Mouse (Mus musculus): ENCODE data around the gene Fam167b. TPM values are rescaled to one million over a fixed set of nuclear protein-coding genes. Genes with fewer than 3 reads are reported as not detected.
"Not testable (repeated sequence)": the region's sequence is repeated elsewhere in the genome, so short reads cannot be mapped to it uniquely, and the experiment has no call there.

The Fam167b gene
- total RNA-seq, 2 experiments from 2014 or later: 0.51 to 0.74 TPM

DNA sequence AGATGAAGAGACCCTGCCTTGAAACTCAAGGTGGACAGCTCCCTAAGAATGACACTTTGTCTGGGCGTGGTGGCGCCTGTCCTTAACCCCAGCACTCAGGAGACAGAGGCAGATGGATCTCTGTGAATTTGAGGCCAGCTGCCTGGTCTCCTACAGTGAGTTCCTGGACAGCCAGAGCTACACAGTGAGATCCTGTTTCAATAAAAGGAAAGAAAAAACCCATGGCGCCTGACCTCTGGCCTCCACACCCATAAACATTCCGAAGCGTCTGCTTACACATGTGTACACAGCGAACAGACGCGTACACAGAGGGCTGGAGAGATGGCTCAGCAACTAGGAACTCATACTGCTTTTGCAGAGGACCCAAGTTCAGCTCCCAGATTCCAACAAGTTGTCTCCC lies 14.6 kb downstream of the Fam167b start:
- no peak for DNase-seq (ENCODE audit: low spot score in 2 of 2)

DNA sequence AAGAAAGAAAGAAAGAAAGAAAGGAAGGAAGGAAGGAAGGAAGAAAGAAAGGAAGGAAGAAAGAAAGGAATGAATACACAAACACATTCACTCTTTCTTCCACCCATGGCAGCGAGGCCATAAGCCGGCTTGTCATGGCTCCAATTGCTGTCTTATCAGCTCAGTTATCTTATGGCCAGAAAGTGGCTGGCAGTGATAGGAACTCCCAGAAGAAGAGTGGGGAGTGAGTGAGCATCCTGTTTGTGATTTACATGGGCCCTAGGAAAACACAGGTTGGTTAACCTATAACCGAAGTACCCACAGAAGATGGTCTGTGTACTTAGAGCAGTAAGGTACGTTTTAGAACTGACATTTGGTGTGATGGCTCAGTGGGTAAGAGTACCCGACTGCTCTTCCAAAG lies 17.2 kb downstream of the Fam167b start:
- DNase-seq (ENCODE audit: low spot score in 2 of 2): no peak

DNA sequence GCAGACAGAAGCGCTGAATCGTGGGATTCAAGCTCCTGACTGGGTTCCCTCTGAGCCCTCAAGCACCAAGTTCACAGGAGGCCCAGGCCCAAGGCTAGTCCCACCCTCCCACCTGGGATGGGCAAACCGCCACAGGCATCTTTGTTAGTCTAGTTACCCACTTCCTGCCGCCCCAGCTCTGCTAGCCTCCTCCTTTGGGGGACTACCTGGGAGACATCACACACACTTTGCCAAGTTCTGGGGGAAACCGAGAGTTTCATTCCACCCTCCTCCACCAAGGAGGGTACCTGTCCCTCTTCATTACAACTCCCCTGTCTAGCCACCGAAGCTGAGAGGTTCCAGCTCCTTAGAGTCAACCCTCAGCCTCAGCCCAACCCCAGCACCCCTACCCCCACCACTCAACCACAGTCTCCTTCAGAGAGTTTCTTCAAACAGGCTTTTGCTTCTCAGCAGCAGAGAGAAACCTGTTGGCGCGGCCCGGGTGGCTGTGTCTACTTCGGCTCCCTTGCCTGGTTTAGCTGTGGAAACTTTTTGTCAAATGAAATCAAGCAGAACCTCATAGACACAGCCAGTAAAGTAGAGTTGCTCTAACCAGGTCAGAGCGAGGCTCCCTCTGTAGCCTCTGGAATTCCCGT lies 19.9 kb downstream of the Fam167b start:
- no peak for DNase-seq (ENCODE audit: low spot score in 2 of 2)

DNA sequence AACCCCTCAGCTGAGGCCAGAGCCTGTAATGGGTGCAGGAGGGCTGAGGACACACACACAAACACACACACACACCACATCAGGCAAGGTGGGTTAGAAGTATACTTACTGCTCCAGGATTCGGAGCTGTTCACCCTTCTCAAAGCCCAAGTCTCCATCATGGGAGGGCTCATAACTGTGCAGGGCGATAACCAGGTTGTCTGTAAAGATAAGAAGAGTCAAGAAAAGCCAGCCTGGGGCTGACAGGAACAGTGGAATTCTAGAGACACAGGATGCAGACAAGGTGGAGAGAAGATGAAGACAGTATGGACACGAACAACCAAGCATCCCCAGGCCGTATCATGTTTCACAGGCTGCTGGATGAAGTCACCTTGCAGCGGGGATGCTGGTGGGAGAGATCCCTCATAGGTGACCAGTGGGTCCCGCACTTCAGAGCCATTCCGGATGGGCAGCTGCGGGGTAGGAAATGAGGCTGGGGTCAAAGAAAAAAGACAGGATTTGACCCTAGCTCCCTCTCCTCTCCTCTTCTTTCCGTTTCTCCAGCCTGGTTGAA lies 21.0 kb downstream of the Fam167b start:
- no peak for DNase-seq (ENCODE audit: low spot score in 2 of 2)

DNA sequence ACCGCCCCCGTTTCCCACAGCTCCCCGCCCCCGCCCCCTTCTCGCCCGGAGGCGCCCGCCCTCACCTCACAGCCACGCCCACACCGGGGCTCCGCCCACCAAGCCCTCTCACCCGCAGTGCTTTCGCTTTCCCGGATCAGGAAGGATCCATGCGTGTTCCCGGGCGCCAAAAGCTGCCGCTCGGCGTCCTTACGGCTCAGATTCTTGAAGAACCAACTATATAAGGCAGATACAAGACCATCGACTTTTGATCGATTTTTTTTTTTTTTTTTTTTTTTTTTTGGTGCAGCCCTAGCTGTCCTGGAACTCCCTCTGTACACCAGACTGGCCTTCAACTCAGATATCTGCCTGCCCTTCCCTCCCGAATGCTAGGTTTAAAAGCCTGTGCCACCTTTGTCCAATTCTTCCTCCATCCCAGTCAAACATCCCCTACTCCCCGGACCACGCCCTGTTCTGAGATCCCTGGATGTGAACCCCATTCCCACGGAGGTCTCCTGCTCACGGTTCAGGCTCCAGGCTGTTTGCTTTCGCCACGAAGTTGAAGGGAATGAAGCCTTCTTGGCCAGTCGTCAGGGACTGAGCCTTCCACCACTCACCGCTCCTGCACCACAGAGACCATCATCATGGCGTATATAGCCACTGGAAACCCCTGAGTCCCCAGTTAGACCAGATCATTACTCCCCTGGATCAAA lies 21.7 kb downstream of the Fam167b start:
- DNase-seq (ENCODE audit: low spot score in 2 of 2): peak; percentile 70 to 84

DNA sequence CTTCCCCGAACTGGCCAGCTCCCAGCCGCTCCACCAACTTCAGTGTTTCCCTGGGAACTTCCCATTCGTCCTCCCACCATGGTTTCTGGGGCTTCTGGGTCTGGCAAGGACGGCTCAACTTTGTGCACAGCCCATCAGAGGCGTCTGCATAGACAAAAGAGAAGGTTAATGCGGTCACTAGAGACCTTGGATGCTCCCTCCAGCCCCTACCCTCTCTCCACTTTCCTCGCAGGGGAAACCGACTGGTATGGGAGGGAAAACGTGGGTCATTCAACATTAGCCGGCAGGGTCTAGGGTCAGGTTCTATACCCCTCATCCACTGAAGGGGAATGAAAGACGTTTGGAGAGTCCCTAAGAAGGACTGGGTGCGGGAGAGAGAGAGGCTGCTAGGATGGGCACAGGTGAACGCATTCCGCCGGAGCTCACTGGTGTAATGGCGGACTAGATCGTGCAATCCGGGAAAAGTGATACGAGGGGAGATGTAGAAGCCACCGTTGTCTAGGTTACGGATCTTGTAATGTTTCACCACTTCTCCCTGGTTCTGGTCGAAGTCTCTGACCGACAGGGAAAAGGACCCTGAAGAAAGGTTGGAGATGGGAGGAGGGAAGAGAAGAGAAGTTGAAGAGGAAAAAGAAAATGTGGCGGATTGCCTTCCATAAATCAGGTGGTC lies 22.4 kb downstream of the Fam167b start:
- peak in 1 of 2 experiments; percentile 15 for DNase-seq (ENCODE audit: low spot score in 2 of 2)

DNA sequence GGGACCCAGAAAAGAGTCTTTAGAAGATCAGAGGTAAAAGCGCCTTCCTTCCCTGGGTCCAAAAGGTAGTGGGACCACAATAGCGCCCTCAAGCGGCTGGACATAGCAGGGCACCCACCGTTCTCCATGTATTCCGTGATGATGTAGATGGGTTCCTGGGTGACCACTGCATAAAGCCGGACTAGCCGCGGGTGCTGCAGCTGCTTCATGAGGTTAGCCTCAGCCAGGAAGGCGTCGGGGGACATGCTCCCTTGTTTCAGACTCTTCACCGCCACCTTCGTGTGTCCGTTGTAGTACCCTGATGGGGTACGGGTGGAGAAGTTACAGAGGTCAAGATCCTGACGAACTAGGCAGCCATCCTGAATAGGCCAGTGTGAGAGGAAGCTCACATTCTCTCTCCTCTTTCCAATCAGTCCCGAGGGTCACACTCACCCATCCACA lies 22.9 kb downstream of the Fam167b start:
- DNase-seq (ENCODE audit: low spot score in 2 of 2): peak in 1 of 2 experiments; percentile 54

DNA sequence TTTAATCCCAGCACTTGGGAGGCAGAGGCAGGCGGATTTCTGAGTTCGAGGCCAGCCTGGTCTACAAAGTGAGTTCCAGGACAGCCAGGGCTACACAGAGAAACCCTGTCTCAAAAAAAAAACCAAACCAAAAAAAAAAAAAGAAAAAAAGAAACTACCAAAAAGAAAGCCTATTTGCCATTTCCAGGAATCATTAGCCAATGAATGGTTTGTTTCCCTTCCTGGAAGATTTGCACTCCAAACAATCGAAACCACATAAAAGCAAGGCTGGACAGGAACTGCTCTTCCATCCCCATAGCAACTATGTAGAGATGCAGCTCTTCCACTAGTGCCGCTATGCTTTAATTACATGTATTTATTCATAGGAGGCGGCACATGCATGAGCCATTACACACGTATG lies 23.8 kb downstream of the Fam167b start:
- not testable (repeated sequence) for DNase-seq (ENCODE audit: low spot score in 2 of 2)

DNA sequence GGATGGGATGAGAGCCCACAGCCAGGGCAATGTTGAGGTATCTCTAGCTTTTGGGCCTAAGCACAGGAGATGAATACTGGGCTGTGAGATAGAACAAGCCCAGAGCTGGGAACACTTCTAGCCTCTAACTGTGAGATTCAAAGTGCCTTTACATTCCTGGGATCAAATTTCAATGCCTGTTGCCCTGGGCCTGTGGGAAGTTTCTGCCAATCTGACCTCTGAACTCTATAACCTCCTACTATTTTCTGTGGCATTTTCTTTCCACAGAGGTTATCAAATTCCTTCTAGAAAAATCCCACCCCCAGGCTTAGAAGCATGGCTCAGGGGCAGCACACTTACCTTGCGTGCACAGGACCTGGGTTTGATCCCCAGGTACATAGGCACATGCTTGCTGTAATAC lies 28.1 kb downstream of the Fam167b start:
- no peak for DNase-seq (ENCODE audit: low spot score in 2 of 2)

DNA sequence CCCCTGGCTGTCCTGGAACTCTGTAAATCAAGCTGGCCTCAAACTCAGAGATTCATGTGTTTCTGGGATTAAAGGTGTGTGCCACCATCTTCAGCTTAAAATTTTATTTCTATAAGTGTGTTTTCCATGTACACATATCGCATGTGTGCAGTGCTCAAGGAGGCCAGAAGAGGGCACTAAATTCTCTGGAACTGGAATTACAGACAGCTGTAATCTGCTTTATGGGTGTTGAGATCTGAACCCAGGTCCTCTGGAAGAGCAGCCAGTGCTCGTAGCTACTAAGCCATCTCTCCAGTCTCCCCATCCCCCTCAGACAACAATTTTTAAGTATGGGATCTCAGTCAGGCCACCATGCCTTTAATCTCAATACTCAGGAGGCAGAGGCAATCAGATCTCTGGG lies 29.0 kb downstream of the Fam167b start:
- no peak for DNase-seq (ENCODE audit: low spot score in 2 of 2)

DNA sequence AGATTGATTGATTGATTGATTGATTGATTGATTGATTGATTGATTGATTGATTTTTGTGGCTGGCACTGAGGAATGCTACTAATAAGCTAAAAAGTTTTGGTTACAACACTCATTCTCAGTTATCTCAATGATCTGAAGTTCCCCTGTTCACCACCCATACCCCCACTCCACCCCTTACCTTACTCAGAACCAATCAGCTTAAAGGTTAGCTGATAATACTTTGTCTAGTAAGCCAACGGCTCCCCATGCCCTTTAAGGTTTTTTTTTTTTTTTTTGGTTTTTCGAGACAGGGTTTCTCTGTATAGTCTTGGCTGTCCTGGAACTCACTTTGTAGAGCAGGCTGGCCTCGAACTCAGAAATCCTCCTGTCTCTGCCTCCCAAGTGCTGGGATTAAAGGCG lies 30.7 kb downstream of the Fam167b start:
- DNase-seq (ENCODE audit: low spot score in 2 of 2): not testable (repeated sequence)

DNA sequence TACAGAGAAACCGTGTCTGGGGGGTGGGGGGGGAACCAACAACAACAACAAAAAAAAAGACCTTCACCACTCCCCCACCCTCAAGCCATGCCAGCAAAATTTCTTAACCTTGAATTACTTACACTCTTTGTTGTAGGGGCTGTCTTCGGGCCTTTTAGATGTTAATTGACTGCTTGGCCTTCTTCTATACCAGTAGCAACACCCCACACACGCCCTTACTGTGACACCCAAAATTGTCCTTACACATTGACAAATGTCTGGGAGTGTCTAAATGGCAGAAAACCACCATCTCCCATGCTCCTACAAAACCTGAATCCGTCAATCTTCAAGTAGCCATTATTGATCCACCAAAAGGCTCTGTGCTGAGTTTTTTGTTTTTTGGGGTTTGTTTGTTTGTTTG lies 34.2 kb downstream of the Fam167b start:
- no peak for DNase-seq (ENCODE audit: low spot score in 2 of 2)

DNA sequence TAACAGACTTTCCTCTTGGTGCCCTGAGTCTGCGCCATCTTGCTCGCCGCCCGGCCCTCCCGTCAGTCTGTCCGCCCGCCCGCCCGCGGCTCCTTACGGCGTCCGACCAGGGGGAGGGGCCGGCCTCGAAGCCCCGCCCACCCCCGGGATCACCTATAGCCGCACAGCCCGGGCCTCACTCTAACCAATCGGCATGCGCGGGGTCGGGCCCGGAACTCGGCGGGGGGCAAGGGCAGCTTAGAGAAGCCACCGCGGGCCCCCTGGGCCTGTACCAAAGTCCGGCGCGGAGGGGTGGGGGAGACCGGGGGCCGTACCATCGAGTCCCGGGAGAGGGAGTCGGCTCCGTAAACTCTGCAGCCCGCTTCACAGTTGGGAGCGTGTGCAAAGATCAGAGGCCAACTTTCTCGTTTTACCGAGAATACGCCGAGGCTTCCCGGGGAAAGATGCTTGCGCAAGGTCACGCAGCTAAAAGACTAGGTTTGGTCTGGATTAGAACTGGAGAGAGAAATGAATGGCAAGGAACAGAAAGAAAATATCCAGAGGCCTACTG lies 35.7 kb downstream of the Fam167b start, which contains the start of gene Hdac1:
Gene Hdac1 (minus strand): TSS at position 122 of the 550 bp plus-strand sequence.
- DNase-seq (ENCODE audit: low spot score in 2 of 2): peak; percentile 89 to 96

DNA sequence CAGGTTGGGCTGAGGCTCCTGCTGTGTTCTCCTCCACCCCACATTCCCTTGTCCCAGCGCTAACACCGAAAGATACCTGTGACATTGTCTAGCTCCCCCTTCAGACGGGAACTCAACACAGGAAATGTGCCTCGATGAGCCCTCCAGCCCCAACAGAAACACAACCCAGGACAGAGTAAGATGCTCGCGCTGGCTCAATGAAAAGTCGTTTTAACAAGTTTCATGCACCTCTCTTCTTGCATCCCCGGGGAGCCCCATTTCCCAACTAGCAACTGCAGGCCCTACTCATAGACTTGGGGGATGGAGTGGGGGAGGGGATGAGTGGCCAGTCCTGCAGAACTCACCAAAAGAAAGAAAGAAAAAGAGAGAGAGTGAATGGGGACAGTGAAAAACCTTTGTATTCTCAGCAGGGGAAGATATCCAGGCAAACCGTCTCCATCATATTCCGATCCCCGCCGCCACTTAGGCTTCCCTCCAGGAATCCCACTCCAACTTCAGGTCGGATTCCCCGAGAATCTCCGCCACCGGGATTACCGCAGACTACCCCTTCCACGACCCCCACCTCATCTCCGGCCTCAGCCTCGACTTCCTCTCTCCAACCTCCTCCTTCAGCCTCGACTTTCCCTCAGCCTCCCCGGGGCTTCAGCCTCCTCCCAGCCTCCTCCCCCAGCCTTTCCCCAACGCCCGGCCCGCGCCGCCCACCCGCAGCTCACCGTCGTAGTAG lies 36.3 kb downstream of the Fam167b start:
- DNase-seq (ENCODE audit: low spot score in 2 of 2): no peak

DNA sequence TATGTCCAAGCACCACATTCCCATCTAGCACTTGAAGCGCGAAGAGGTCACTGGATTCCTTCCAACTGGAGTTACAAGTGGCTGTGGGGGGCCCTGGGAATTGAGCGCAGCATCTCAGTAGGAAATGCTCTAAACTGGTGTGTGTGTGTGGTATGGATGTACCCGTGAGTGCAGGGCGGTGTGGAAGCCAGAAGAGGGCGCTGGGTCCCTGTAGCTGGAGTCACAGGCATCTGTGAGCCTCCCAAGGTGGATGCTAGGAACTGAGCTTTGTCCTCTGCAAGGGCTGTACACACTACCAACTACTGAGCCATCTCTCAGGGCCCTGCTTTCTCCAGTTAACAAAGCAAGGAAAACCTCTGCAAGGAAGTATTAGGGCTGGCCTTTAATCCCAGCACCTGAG lies 38.3 kb downstream of the Fam167b start:
- DNase-seq (ENCODE audit: low spot score in 2 of 2): peak in 1 of 2 experiments; percentile 13

DNA sequence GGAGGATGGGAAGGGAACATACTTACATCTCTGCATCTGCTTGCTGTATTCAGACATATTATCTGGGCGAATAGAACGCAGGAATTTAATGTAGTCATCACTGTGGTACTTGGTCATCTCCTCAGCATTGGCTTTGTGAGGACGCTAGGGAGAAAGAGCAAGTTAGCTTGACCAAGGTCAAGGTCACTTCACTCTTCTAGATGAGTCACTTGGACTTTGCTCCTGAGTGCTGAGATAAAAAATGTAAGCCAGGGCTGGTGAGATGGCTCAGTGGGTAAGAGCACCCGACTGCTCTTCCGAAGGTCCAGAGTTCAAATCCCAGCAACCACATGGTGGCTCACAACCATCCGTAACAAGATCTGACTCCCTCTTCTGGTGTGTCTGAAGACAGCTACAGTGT lies 49.4 kb downstream of the Fam167b start:
- not testable (repeated sequence) for DNase-seq (ENCODE audit: low spot score in 2 of 2)

Small RNA genes within 50 kb of the gene (microRNA-seq; reads per million reads assigned to microRNA genes)
- 0 reads per million in 2 experiments for gene Mir8119

Other genes starting within 250 kb of the Fam167b start
- gene Rbbp4, start 243.2 kb downstream of the Fam167b start, total RNA-seq (2021): 100 to 1,000 TPM; 124 to 134 TPM
- gene Zbtb8os, start 242.9 kb downstream of the Fam167b start, total RNA-seq (2021): 10 to 100 TPM; 27.4 to 31.6 TPM
- gene Zbtb8a, start 200.4 kb downstream of the Fam167b start, total RNA-seq (2021): 1 to 10 TPM; 3.2 to 3.5 TPM
- 1 to 10 TPM; 5.3 to 6.0 TPM for gene Zbtb8b, start 137.7 kb downstream of the Fam167b start, total RNA-seq (2021)
- gene Bsdc1, start 117.0 kb downstream of the Fam167b start, total RNA-seq (2021): 10 to 100 TPM; 63.0 to 63.5 TPM
- not detected for gene Tssk3, start 87.5 kb downstream of the Fam167b start, total RNA-seq (2021)
- not detected for gene Fam229a, start 87.4 kb downstream of the Fam167b start, total RNA-seq (2021)
- 10 to 100 TPM; 72.5 to 76.6 TPM for gene Marcksl1, start 65.0 kb downstream of the Fam167b start, total RNA-seq (2021)
- 10 to 100 TPM; 36.9 to 43.0 TPM for gene Hdac1, start 35.8 kb downstream of the Fam167b start, total RNA-seq (2021)
- 1 to 10 TPM; 3.4 to 3.9 TPM for gene Lck, start 4.9 kb downstream of the Fam167b start, total RNA-seq (2021)
- 100 to 1,000 TPM; 127 to 131 TPM for gene Eif3i, start 22.1 kb upstream of the Fam167b start, total RNA-seq (2021)
- gene Tmem234, start 22.1 kb upstream of the Fam167b start, total RNA-seq (2021): 10 to 100 TPM; 73.7 to 79.8 TPM
- 1 to 10 TPM; 5.6 to 6.2 TPM for gene Dcdc2b, start 35.7 kb upstream of the Fam167b start, total RNA-seq (2021)
- 10 to 100 TPM; 36.2 to 37.4 TPM for gene Iqcc, start 40.5 kb upstream of the Fam167b start, total RNA-seq (2021)
- 10 to 100 TPM; 55.7 to 59.1 TPM for gene Ccdc28b, start 45.4 kb upstream of the Fam167b start, total RNA-seq (2021)
- gene Txlna, start 62.5 kb upstream of the Fam167b start, total RNA-seq (2021): 10 to 100 TPM; 49.9 to 51.3 TPM
- gene Kpna6, start 94.2 kb upstream of the Fam167b start, total RNA-seq (2021): 10 to 100 TPM; 87.8 to 89.6 TPM
- gene Tmem39b, start 118.3 kb upstream of the Fam167b start, total RNA-seq (2021): 10 to 100 TPM; 12.8 to 15.5 TPM
- 10 to 100 TPM; 82.7 to 88.7 TPM for gene Khdrbs1, start 163.8 kb upstream of the Fam167b start, total RNA-seq (2021)
- gene Ptp4a2, start 232.7 kb upstream of the Fam167b start, total RNA-seq (2021): 100 to 1,000 TPM; 142 to 143 TPM